7 mouse cellular contexts compared by ENCODE assay signal in genomic region chr5:118015028-118015427, GRCm38 (mm10). TPM values are rescaled to one million over a fixed set of nuclear protein-coding genes. Genes with fewer than 3 reads are reported as not detected.
A peak's percentile ranks its signal among the peaks of the same experiment; 100 is the strongest.
DNase-seq lines count a peak whose midpoint lies in the region; ATAC-seq and TF ChIP-seq lines count a peak whose summit lies in the region.

No protein-coding gene starts in this region.

- H3K4me1 ChIP-seq in kidney, postnatal 0 days (replicated peaks; ENCODE audit: insufficient read depth, low read length) = no peaks in the 10 kb centered on the region

- ATAC-seq in kidney, postnatal 0 days (replicated peaks; ENCODE audit: low FRiP score, low read depth) = peak; percentile 8; the same call in 1 of the 2 replicates

- TF ChIP-seq CTCF in brain, embryonic 14.5 days (IDR thresholded peaks at IDR 0.05; ENCODE audit: borderline replicate concordance, extremely low read depth, insufficient read depth, insufficient read length) = no peak
- no peak for TF ChIP-seq CTCF in kidney, postnatal 0 days (IDR thresholded peaks at IDR 0.05; ENCODE audit: low read depth)

- DNase-seq in right cerebral cortex, adult 18-20 months = peak; percentile 43
- no peak for DNase-seq in right cerebral cortex, adult 2 months (ENCODE audit: low spot score in 2 of 2)
- peak; percentile 87 for DNase-seq in brain, embryonic 14.5 days (ENCODE audit: low read depth)
- peak; percentile 54 for DNase-seq in gastrocnemius, postnatal 10 days
- DNase-seq in kidney, postnatal 0 days (ENCODE audit: low spot score) = no peak
- DNase-seq in thymus, postnatal 36 days = no peak
- no peak for DNase-seq in thymus, postnatal 25 days

- no peak overlapping the region for H3K27ac ChIP-seq in kidney, postnatal 0 days

- H3K27me3 ChIP-seq in kidney, postnatal 0 days (ENCODE audit: insufficient read depth, low read length) = no peaks in the 10 kb centered on the region

- no peak overlapping the region for H3K4me2 ChIP-seq in kidney, postnatal 0 days (ENCODE audit: low read length)

- no peak for TF ChIP-seq POLR2A in brain, embryonic 14.5 days (IDR thresholded peaks at IDR 0.05; ENCODE audit: borderline replicate concordance, extremely low read depth, insufficient read depth, insufficient read length, poor library complexity, severe bottlenecking)

- H3K9ac ChIP-seq in kidney, postnatal 0 days (ENCODE audit: low read depth, low read length) = no peak overlapping the region

- no peaks in the 10 kb centered on the region for H3K36me3 ChIP-seq in kidney, postnatal 0 days (ENCODE audit: insufficient read depth, low read length)

- no peaks in the 10 kb centered on the region for H3K9me3 ChIP-seq in kidney, postnatal 0 days (replicated peaks; ENCODE audit: low read length)

- WGBS in kidney, postnatal 0 days = 19% methylated on average over 12 of the region's 12 CpGs

- no peak overlapping the region for H3K4me3 ChIP-seq in kidney, postnatal 0 days (replicated peaks; ENCODE audit: low read depth, low read length)

RNA-seq across cellular contexts. Expression of gene Tesc, which starts 12.5 kb away (rescaled TPM):
- polyA plus RNA-seq in brain, embryonic 14.5 days (2012; rRNA removed) = 2.6 and 3.0 TPM in 2 replicates
- total RNA-seq in gastrocnemius, postnatal 10 days (2021) = 1 to 10 TPM in 1 of 2 experiments, under 1 TPM in 1; 0.70 to 1.4 TPM
- polyA plus RNA-seq in kidney, postnatal 0 days (2015; fragmentation: Nextera tagmentation; extraction: Ambion mirVana) = 28.3 and 29.4 TPM in 2 replicates

RNA-seq across cellular contexts. Expression of gene Fbxo21, which starts 38.5 kb away (rescaled TPM):
- polyA plus RNA-seq in brain, embryonic 14.5 days (2012; rRNA removed) = 171 and 178 TPM in 2 replicates
- total RNA-seq in gastrocnemius, postnatal 10 days (2021) = 10 to 100 TPM; 17.3 to 21.9 TPM
- 51.6 and 54.4 TPM in 2 replicates for polyA plus RNA-seq in kidney, postnatal 0 days (2015; fragmentation: Nextera tagmentation; extraction: Ambion mirVana)

Comparison
In these comparisons a context has a peak if more than half of its experiments do, and no peak if none do; other contexts are left out.
1. DNase-seq: peak in right cerebral cortex, adult 18-20 months (single experiment), brain, embryonic 14.5 days (single experiment) and gastrocnemius, postnatal 10 days (single experiment); none in right cerebral cortex, adult 2 months (0 of 2), kidney, postnatal 0 days (single experiment), thymus, postnatal 36 days (0 of 2) and thymus, postnatal 25 days (single experiment).